8 mouse cellular contexts compared by ENCODE assay signal in the genomic region with DNA sequence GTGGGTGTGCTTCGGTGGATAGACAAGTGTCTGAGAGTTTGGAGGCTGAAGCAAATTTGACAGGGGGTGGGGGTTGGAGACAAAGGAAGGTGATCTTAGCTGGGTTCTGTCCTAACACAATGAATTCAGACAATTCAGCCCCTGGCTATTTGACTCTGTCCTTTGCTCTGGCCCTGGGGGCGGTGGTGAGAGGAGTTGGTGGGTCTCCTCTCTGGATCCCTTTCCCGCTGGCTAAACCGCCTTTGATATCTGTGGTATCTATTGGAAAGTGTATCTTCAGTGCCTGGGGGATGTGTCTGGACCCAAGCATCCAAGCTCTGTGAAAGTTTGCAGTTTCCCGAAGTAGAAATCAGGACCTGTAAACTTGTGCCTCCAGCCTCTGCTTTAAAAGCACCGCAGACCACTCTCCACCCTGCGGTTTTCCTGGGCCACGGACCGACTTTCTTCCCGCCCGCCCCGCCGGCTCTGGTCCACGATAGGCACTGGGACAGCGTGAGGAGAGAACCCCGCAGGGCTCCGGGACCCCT. TPM values are rescaled to one million over a fixed set of nuclear protein-coding genes. Genes with fewer than 3 reads are reported as not detected.
A peak's percentile ranks its signal among the peaks of the same experiment; 100 is the strongest.
DNase-seq lines count a peak whose midpoint lies in the region; ATAC-seq and TF ChIP-seq lines count a peak whose summit lies in the region.

No protein-coding gene starts in this region.

- TF ChIP-seq CTCF in heart, postnatal 0 days (IDR thresholded peaks at IDR 0.05; ENCODE audit: low read depth): no peak
- TF ChIP-seq CTCF in bone marrow, adult 2 months (IDR thresholded peaks at IDR 0.05; ENCODE audit: control insufficient read depth, insufficient read depth, low read length): no peak

- no peaks in the 10 kb centered on the region for H3K36me3 ChIP-seq in heart, postnatal 0 days (replicated peaks; ENCODE audit: control insufficient read depth, insufficient read depth, low read length)
- H3K36me3 ChIP-seq in hindbrain, embryonic 11.5 days (ENCODE audit: control insufficient read depth, insufficient read depth, low read length): no peaks in the 10 kb centered on the region
- no peaks in the 10 kb centered on the region for H3K36me3 ChIP-seq in midbrain, embryonic 13.5 days

- no peak for TF ChIP-seq EP300 in heart, postnatal 0 days (IDR thresholded peaks at IDR 0.05; ENCODE audit: low read depth)

- H3K9ac ChIP-seq in heart, postnatal 0 days (replicated peaks; ENCODE audit: low read depth, low read length): peak overlapping the region; percentile 80
- peak overlapping the region; percentile 79 for H3K9ac ChIP-seq in hindbrain, embryonic 11.5 days (ENCODE audit: low read depth, low read length)
- peak overlapping the region; percentile 74 for H3K9ac ChIP-seq in midbrain, embryonic 13.5 days (replicated peaks)

- WGBS in heart, postnatal 0 days: 12% methylated on average over 17 of the region's 17 CpGs
- WGBS in bone marrow, adult 2 months: 13% methylated on average over 17 of the region's 17 CpGs
- 3% methylated on average over 17 of the region's 17 CpGs for WGBS in hindbrain, embryonic 11.5 days
- WGBS in midbrain, embryonic 13.5 days: under 1% methylated on average over 17 of the region's 17 CpGs

- ATAC-seq in heart, postnatal 0 days (ENCODE audit: insufficient read depth, low read depth): peak; percentile 8; the same call in 1 of the 2 replicates
- ATAC-seq in hindbrain, embryonic 11.5 days (ENCODE audit: low FRiP score): peak; percentile 46
- ATAC-seq in midbrain, embryonic 13.5 days: peak; percentile 9; the same call in 1 of the 2 replicates

- H3K27ac ChIP-seq in heart, postnatal 0 days (ENCODE audit: low read depth): peak overlapping the region; percentile 74
- H3K27ac ChIP-seq in bone marrow, adult 2 months (ENCODE audit: control insufficient read depth, insufficient read depth, low read depth, low read length, poor library complexity): no peak overlapping the region; the same call in 1 of the 2 replicates
- peak overlapping the region; percentile 74; the same call in 1 of the 2 replicates for H3K27ac ChIP-seq in hindbrain, embryonic 11.5 days (ENCODE audit: low read depth, low read length)
- H3K27ac ChIP-seq in midbrain, embryonic 13.5 days: no peak overlapping the region

- H3K9me3 ChIP-seq in heart, postnatal 0 days (replicated peaks; ENCODE audit: control insufficient read depth, low read length): no peaks in the 10 kb centered on the region
- H3K9me3 ChIP-seq in hindbrain, embryonic 11.5 days (ENCODE audit: control insufficient read depth, low read length): no peaks in the 10 kb centered on the region
- no peaks in the 10 kb centered on the region for H3K9me3 ChIP-seq in midbrain, embryonic 13.5 days

- peak; percentile 8 for DNase-seq in heart, postnatal 0 days (ENCODE audit: low spot score)
- no peak for DNase-seq in heart, adult 9 months (ENCODE audit: low spot score in 2 of 2)
- no peak for DNase-seq in hindbrain, embryonic 11.5 days (ENCODE audit: low spot score)
- no peak for DNase-seq in adrenal gland, postnatal 4 days (ENCODE audit: low spot score in 2 of 2)
- DNase-seq in frontal cortex, postnatal 25 days (ENCODE audit: low spot score in 2 of 2): no peak
- no peak for DNase-seq in ovary, adult 18-20 months (ENCODE audit: low spot score)

- TF ChIP-seq POLR2A in bone marrow, adult 2 months (IDR thresholded peaks at IDR 0.05; ENCODE audit: borderline replicate concordance, control insufficient read depth, low read depth, low read length): no peak

- H3K4me2 ChIP-seq in heart, postnatal 0 days (ENCODE audit: low read depth, low read length): peak overlapping the region; percentile 99
- peak overlapping the region; percentile 99 for H3K4me2 ChIP-seq in hindbrain, embryonic 11.5 days (replicated peaks; ENCODE audit: low read depth, low read length)
- H3K4me2 ChIP-seq in midbrain, embryonic 13.5 days (replicated peaks): peak overlapping the region; percentile 96

- H3K4me1 ChIP-seq in heart, postnatal 0 days (ENCODE audit: control insufficient read depth, insufficient read depth): peaks cover 8% of the 10 kb centered on the region; the same call in 1 of the 2 replicates
- no peaks in the 10 kb centered on the region for H3K4me1 ChIP-seq in bone marrow, adult 2 months (ENCODE audit: control insufficient read depth, insufficient read depth, low read length)
- H3K4me1 ChIP-seq in hindbrain, embryonic 11.5 days (replicated peaks; ENCODE audit: control insufficient read depth, insufficient read depth, low read length): no peaks in the 10 kb centered on the region
- H3K4me1 ChIP-seq in midbrain, embryonic 13.5 days (replicated peaks): peaks cover 21% of the 10 kb centered on the region

- no peaks in the 10 kb centered on the region for H3K27me3 ChIP-seq in heart, postnatal 0 days (ENCODE audit: control insufficient read depth, insufficient read depth, low read length)
- H3K27me3 ChIP-seq in hindbrain, embryonic 11.5 days (ENCODE audit: control insufficient read depth, insufficient read depth, low read length): peaks cover 8% of the 10 kb centered on the region
- H3K27me3 ChIP-seq in midbrain, embryonic 13.5 days: peaks cover 44% of the 10 kb centered on the region

- H3K4me3 ChIP-seq in heart, postnatal 0 days (ENCODE audit: low read depth, low read length): peak overlapping the region; percentile 86
- H3K4me3 ChIP-seq in bone marrow, adult 2 months (replicated peaks; ENCODE audit: control insufficient read depth, low read depth, low read length): peak overlapping the region; percentile 81
- H3K4me3 ChIP-seq in hindbrain, embryonic 11.5 days (ENCODE audit: low read depth, low read length): peak overlapping the region; percentile 73
- H3K4me3 ChIP-seq in midbrain, embryonic 13.5 days (replicated peaks): peak overlapping the region; percentile 63

RNA-seq across cellular contexts. Expression of a gene that starts 0.5 kb away (rescaled TPM):
- 20.9 and 22.5 TPM in 2 replicates for total RNA-seq in heart, postnatal 0 days (2014; rRNA removed; ENCODE audit: low replicate concordance)
- 10.8 and 11.8 TPM in 2 replicates for polyA plus RNA-seq in heart, postnatal 0 days (2015; fragmentation: Nextera tagmentation; extraction: Ambion mirVana)
- polyA plus RNA-seq in bone marrow, adult 2 months (2011; ENCODE audit: insufficient read depth, insufficient read length, low replicate concordance, missing spikeins): 4.0 and 5.8 TPM in 2 replicates
- polyA plus RNA-seq in hindbrain, embryonic 11.5 days (2014; fragmentation: Nextera tagmentation; extraction: Ambion mirVana): 16.6 and 19.3 TPM in 2 replicates
- polyA plus RNA-seq in midbrain, embryonic 13.5 days (2015; fragmentation: Nextera tagmentation; extraction: Ambion mirVana): 10.1 and 11.9 TPM in 2 replicates
- total RNA-seq in adrenal gland, postnatal 4 days (2021): 10 to 100 TPM; 59.1 to 60.8 TPM

Comparison
In these comparisons a context has a peak if more than half of its experiments do, and no peak if none do; other contexts are left out.
1. H3K27ac ChIP-seq: peak in heart, postnatal 0 days (single experiment) and hindbrain, embryonic 11.5 days (single experiment); none in bone marrow, adult 2 months (single experiment) and midbrain, embryonic 13.5 days (single experiment).
2. Peak in every context shown above with its lines, with median percentiles within 50 percentile points of each other: ATAC-seq, H3K4me2 ChIP-seq, H3K4me3 ChIP-seq and H3K9ac ChIP-seq.